Mouse (Mus musculus) kidney, embryonic 14.5 days (tissue): ENCODE data around the gene Ypel2. TPM values are rescaled to one million over a fixed set of nuclear protein-coding genes. Genes with fewer than 3 reads are reported as not detected.

Experiments used
- ATAC-seq: fragments of 200-750 bp; cut with Nextera tagmentation; 2 replicates; pipeline ENCODE4 v1.8.0; 2017; ENCODE audit warnings: moderate number of reproducible peaks, mild to moderate bottlenecking, moderate TSS enrichment, moderate library complexity; ENCODE audit not compliant: low FRiP score, low TSS enrichment
- H3K27ac ChIP-seq: fragments of 300-500 bp; sonication (generic); 2 replicates; pipeline ENCODE4 v1.5.1; 2014; ENCODE audit warnings: low read depth, mild to moderate bottlenecking, low read length, moderate library complexity, mixed read lengths
- H3K27me3 ChIP-seq: fragments of 300-500 bp; sonication (generic); 2 replicates; pipeline ENCODE4 v1.6.1; 2014; ENCODE audit warnings: mild to moderate bottlenecking, low read length; ENCODE audit not compliant: control insufficient read depth, insufficient read depth
- H3K36me3 ChIP-seq: fragments of 300-500 bp; sonication (generic); 2 replicates; pipeline ENCODE4 v1.6.1; 2014; ENCODE audit warnings: low read length, mixed read lengths; ENCODE audit not compliant: control insufficient read depth, insufficient read depth
- H3K4me1 ChIP-seq: fragments of 300-500 bp; sonication (generic); 2 replicates; pipeline ENCODE4 v1.6.1; 2014; ENCODE audit warnings: low read length, mixed read lengths; ENCODE audit not compliant: control insufficient read depth, insufficient read depth
- H3K4me2 ChIP-seq: fragments of 300-500 bp; sonication (generic); replicated peaks from 2 replicates; pipeline ENCODE4 v1.6.1; 2014; ENCODE audit warnings: low read depth, mild to moderate bottlenecking, low read length
- H3K4me3 ChIP-seq: fragments of 300-500 bp; sonication (generic); 2 replicates; pipeline ENCODE4 v1.5.1; 2014; ENCODE audit warnings: mild to moderate bottlenecking, low read length
- H3K9ac ChIP-seq: fragments of 300-500 bp; sonication (generic); 2 replicates; pipeline ENCODE4 v1.6.1; 2014; ENCODE audit warnings: low read depth, mild to moderate bottlenecking, low read length, moderate library complexity
- H3K9me3 ChIP-seq: fragments of 300-500 bp; sonication (generic); 2 replicates; pipeline ENCODE4 v1.6.1; 2016; ENCODE audit warnings: low read length; ENCODE audit not compliant: control insufficient read depth
- WGBS: fragments of 180-500 bp; shearing (Covaris S2); extraction: QIAGEN DNeasy Blood & Tissue Kit; methylation state at CpG from one replicate; pipeline ENCODE4 v1.1.7; 2014; 5-methylcytosine and 5-hydroxymethylcytosine counted together
- polyA plus RNA-seq: library from polyadenylated mRNA; unstranded; fragments of >200 nt; fragmentation: Nextera tagmentation; extraction: Ambion mirVana; gene quantifications from 2 replicates; pipeline ENCODE4 v1.2.1, GENCODE M21; 2014

The Ypel2 gene
- polyA plus RNA-seq, 1 experiment from 2014 or later: 9.1 TPM

DNA sequence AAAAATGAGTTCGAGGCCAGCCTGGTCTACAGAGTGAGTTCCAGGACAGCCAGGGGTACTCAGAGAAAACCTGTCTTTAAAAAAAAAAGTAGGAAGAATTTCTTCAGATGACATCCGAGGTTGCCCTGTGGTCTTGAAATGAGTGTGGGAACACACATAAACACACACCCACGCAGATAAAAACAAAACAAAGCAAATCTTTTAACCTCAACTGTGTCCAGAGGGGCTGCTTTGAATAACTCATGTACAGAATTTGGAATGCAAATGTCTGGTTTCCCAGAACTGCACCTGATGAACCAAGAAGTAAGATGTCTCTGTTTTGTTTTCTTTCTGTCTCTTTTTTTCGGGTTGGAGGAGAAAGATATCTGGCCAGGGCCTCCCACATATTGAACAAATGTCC, 83.3 kb downstream of the Ypel2 start:
- H3K4me2 ChIP-seq: no peak overlapping the region

DNA sequence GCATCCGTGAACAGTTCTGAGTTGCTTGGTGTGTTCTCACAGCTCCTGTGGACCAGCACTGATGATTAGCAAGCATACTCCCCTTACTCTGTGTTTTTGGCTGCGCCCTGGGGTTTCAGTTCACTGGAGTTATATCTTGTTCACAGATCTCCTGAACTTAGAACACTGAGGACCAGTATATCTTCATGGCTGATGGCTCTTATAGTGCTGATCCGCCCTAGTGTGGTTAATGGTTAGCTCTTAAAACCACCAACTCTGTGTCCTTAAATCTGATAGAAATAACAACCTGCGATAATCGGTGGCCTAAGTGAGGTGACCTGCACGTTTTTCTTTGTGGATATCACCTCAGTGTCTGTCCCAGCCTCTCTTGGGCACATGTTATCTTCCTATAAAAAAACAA, 84.5 kb downstream of the Ypel2 start:
- Histone ChIP-seq H3K4me1 (peaks cover 3% of the 10 kb centered on the region; the same call in 1 of the 2 replicates), H3K27ac (no peak overlapping the region), H3K4me3 (no peak overlapping the region), H3K4me2 (no peak overlapping the region), H3K9me3 (no peaks in the 10 kb centered on the region), H3K9ac (no peak overlapping the region), H3K27me3 (no peaks in the 10 kb centered on the region), H3K36me3 (no peaks in the 10 kb centered on the region)
- 56% methylated on average over 6 of the region's 6 CpGs for WGBS
- no peak for ATAC-seq

More for the DNA sequence above, 83.3 kb downstream of the Ypel2 start:
- 65% methylated on average over 4 of the region's 4 CpGs for WGBS
- H3K4me1 ChIP-seq: peaks cover 3% of the 10 kb centered on the region; the same call in 1 of the 2 replicates
- H3K36me3 ChIP-seq: no peaks in the 10 kb centered on the region
- H3K9ac ChIP-seq: no peak overlapping the region
- no peak overlapping the region for H3K27ac ChIP-seq
- no peak overlapping the region for H3K4me3 ChIP-seq
- no peaks in the 10 kb centered on the region for H3K27me3 ChIP-seq
- no peaks in the 10 kb centered on the region for H3K9me3 ChIP-seq
- ATAC-seq: no peak

DNA sequence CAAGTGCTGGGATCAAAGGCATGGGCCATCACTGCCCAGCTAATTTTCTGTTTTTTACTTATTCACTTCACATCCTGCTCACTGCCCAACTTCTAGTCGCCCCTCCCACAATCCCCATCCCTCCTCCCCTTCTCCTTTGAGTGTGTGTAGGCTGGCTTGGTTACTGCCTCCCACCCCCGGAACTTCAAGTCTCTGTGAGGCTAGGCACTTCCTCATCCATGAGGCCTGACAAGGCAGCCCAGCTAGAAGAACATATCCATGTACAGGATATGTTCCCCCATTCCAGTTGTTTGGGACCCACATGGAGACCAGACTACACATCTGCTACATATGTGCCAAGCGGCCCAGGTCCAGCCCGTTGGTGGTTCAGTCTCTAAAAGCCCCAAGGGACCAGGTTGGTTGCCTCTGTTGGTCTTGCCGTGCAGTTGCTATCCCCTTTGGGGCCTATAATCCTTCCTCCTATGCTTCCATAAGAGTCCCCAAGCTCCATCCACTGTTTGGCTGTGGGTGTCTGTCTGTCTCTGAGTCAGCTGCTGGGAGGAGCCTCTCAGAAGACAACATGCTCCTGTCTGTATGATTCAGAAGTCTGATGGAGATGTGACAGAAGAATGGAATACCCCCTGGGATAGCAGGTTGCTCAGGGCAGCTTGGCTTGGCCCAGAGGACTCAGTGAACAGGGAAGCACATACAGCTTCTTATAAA, 85.5 kb downstream of the Ypel2 start:
- H3K4me3 ChIP-seq: no peak overlapping the region
- H3K9me3 ChIP-seq: no peaks in the 10 kb centered on the region
- H3K4me2 ChIP-seq: no peak overlapping the region
- H3K27ac ChIP-seq: no peak overlapping the region
- H3K27me3 ChIP-seq: no peaks in the 10 kb centered on the region
- peaks cover 3% of the 10 kb centered on the region; the same call in 1 of the 2 replicates for H3K4me1 ChIP-seq
- H3K36me3 ChIP-seq: no peaks in the 10 kb centered on the region
- no peak overlapping the region for H3K9ac ChIP-seq
- peak; percentile 43; the same call in 1 of the 2 replicates for ATAC-seq
- WGBS: 67% methylated on average over 5 of the region's 5 CpGs

DNA sequence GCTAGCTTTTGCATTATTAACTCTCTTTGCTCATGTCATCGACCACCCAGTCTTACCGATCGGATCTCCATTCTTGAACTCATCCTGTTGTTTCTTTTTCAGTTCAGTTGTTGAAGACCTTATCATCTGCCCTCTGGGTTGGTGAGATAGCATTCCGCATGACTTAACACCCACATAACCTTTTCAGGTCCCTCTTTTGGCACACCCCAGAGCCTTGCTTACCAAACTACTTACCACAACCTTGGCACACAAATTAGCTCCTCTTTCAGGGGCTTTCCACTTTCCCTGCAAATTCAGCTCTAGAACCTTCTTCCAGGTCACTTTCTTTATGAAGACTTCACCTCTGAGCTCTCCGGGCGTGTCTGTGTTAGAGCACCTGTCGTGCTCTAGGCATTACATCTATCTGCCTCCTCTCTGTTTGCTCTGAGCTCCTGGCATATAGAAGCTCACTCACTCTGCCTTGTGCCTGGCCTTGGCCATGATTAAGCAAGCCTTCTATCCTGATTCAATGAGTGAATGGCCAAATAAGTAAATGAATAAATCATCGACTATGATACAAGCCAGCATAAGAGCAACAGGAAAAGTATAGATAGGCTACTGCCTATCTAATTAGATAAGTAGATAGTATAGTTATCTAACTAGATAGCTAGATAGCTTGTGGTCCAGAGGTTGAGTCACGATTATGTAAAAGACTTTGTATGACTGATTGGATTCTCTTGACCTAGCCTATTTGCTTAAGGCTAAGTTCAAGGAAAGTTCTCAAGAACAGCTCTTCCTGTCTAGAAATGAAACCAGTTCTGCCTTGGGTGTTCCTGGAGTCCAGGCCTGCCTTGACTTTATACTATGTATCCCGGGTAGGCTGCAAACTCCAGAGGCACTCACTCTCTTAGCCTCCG, 86.5 kb downstream of the Ypel2 start:
- H3K27ac ChIP-seq: no peak overlapping the region
- H3K4me3 ChIP-seq: no peak overlapping the region
- no peak overlapping the region for H3K9ac ChIP-seq
- H3K27me3 ChIP-seq: no peaks in the 10 kb centered on the region
- 91% methylated on average over 11 of the region's 11 CpGs for WGBS
- no peak overlapping the region for H3K4me2 ChIP-seq
- no peak for ATAC-seq
- H3K36me3 ChIP-seq: no peaks in the 10 kb centered on the region
- H3K4me1 ChIP-seq: peaks cover 3% of the 10 kb centered on the region; the same call in 1 of the 2 replicates
- no peaks in the 10 kb centered on the region for H3K9me3 ChIP-seq

DNA sequence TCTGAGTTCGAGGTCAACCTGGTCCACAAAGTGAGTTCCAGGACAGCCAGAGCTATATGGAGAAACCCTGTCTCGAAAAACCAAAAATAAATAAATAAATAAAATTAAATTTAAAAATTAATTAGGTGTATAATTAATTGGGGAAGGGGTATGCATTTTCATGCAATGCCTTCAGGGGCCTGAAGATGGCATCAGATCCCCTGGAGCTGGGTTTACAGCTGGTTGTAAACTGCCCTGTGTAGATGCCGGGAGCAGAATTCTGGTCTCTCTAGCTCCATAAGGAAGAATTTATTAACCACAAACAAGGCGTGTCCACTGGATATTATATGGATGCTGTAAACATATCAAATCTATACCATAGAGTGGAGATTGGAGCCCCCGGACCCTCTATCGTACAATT, 87.2 kb downstream of the Ypel2 start:
- WGBS: 90% methylated on average over 6 of the region's 6 CpGs
- ATAC-seq: no peak
- Histone ChIP-seq H3K27me3 (no peaks in the 10 kb centered on the region), H3K9me3 (no peaks in the 10 kb centered on the region), H3K4me2 (no peak overlapping the region), H3K36me3 (no peaks in the 10 kb centered on the region), H3K9ac (no peak overlapping the region), H3K27ac (no peak overlapping the region), H3K4me3 (no peak overlapping the region), H3K4me1 (peaks cover 3% of the 10 kb centered on the region; the same call in 1 of the 2 replicates)

DNA sequence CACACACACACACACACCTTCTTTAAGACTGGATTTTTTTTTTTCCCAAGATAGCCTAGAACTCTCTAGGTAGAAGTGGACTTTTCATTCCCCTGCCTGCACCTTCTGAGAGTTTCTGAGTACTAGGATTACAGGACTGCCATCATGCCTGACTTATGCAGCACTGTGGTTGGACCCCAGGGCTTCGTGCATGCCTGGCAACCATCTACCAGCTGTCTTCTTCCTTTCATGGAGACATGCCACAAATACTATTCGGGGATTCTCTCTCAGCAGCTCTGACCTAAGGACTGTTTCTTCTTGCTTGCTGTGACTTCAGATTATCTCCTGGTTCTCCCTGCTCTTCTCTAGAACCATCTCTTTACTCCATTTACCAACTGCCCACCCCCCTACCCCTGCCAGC, 88.2 kb downstream of the Ypel2 start:
- Histone ChIP-seq H3K9me3 (no peaks in the 10 kb centered on the region), H3K9ac (no peak overlapping the region), H3K36me3 (no peaks in the 10 kb centered on the region), H3K4me1 (peaks cover 3% of the 10 kb centered on the region; the same call in 1 of the 2 replicates), H3K4me3 (no peak overlapping the region), H3K4me2 (no peak overlapping the region), H3K27me3 (no peaks in the 10 kb centered on the region), H3K27ac (no peak overlapping the region)
- WGBS: 84% methylated on average over 2 of the region's 2 CpGs
- no peak for ATAC-seq

DNA sequence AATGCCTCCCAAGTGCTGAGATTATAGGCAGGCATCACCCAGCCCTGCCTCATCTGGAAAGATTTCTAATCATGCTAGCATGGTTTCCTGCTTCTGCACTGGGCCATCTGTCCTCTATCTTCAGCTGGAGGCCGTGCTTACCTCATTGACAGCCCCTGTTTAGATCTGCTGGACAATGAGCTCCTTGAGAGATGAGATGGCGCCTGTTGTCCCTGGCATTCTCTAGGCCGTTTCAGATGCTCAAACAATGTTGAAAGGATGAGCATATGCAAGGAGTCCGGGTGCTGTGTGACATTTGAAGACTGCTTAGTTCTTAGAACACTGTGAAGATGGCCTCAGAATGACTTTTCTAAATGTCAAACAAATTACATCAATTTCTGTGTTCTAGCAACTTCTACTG, 88.8 kb downstream of the Ypel2 start:
- Histone ChIP-seq H3K27me3 (no peaks in the 10 kb centered on the region), H3K36me3 (no peaks in the 10 kb centered on the region), H3K4me3 (no peak overlapping the region), H3K27ac (no peak overlapping the region), H3K4me1 (peaks cover 3% of the 10 kb centered on the region; the same call in 1 of the 2 replicates), H3K9ac (no peak overlapping the region), H3K9me3 (no peaks in the 10 kb centered on the region), H3K4me2 (no peak overlapping the region)
- 73% methylated on average over 4 of the region's 4 CpGs for WGBS
- no peak for ATAC-seq

DNA sequence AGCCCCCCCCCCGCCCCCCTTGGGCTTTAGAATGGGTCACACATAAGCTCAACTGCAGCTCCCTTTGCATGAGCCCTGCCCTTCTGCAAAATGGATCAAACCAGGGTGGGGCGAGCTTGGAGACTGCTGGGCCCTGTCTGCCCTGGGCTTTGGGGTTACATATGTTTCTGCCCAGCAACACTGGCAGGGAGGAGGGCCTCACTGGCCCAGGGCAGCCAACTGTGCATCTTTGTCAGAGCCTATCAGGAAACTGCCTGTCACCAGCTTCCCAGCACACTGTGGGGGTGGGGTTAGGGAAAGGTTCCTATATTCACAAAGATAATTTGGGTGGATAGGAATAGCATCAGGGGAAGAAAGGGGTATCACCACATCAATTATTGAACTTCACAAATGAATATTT, 95.1 kb downstream of the Ypel2 start:
- H3K36me3 ChIP-seq: no peaks in the 10 kb centered on the region
- no peak overlapping the region for H3K9ac ChIP-seq
- peak; percentile 50; the same call in 1 of the 2 replicates for ATAC-seq
- WGBS: 20% methylated on average over 2 of the region's 2 CpGs
- H3K4me2 ChIP-seq: no peak overlapping the region
- 0 out of 2 replicates have a peak, but pooled peaks cover 2% of the 10 kb centered on the region for H3K27me3 ChIP-seq
- no peak overlapping the region for H3K4me3 ChIP-seq
- H3K4me1 ChIP-seq: peaks cover 5% of the 10 kb centered on the region
- H3K9me3 ChIP-seq: no peaks in the 10 kb centered on the region
- H3K27ac ChIP-seq: no peak overlapping the region

DNA sequence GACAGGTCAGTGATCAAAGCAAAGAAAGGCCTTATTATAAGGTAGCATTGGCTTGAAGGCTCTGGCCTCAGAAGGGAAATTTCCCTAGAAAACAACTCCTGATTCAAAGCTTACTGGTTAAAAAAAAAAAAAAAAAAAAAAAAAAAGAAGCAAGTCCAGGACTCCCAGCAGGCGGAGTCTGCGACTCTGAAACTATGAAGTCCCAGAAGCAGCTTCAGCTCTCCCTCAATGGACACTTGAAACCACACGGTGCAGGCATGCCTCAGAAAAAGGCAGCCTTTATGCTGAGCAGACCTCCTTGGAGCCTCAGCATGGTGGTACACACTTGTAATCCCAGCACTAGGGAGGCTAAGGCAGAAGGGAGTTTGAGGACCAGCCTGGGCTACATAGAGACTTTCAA, 97.9 kb downstream of the Ypel2 start:
- peaks cover 5% of the 10 kb centered on the region for H3K4me1 ChIP-seq
- H3K4me2 ChIP-seq: no peak overlapping the region
- no peak for ATAC-seq
- WGBS: 35% methylated on average over 3 of the region's 3 CpGs
- H3K27me3 ChIP-seq: 0 out of 2 replicates have a peak, but pooled peaks cover 4% of the 10 kb centered on the region
- no peak overlapping the region for H3K27ac ChIP-seq
- no peak overlapping the region for H3K9ac ChIP-seq
- H3K9me3 ChIP-seq: no peaks in the 10 kb centered on the region
- H3K36me3 ChIP-seq: no peaks in the 10 kb centered on the region
- no peak overlapping the region for H3K4me3 ChIP-seq
